Mouse (Mus musculus): ENCODE measurements at regions not wholly inside any gene's neighbourhood (a gene's known extent, or its start where the extent isn't known, plus 50 kb on each side); places are given as distances from the start of the nearest gene placed in this dataset.
"Not testable (repeated sequence)": the region's sequence is repeated elsewhere in the genome, so short reads cannot be mapped to it uniquely, and the experiment has no call there.

DNA sequence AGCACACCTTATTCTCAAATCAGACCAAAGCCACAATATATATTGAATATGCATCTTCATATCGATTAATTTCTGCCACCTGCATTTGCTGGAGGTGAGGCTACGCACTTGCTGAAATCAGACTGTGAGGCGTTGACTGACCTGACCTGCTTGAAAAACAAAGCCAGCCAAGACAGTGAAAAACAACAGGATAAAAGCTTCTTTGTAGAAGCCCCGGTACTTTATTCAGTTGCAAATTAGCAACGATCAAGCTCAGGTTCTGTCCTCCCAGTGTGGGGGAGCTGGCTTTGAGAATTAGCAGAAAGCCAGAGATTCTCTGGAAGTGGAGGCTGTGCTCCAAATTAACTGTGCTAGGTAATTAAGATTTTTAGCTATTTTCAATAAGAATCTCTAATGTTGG, 100.6 kb downstream of the Vmn2r79 start:
- Histone ChIP-seq H3K4me3 (replicated peaks) (no peak overlapping the region), H3K27me3 (replicated peaks) (no peaks in the 10 kb centered on the region), H3K4me2 (replicated peaks) (no peak overlapping the region), H3K27ac (no peak overlapping the region), H3K4me1 (replicated peaks) (no peaks in the 10 kb centered on the region), H3K9ac (no peak overlapping the region), H3K9me3 (no peaks in the 10 kb centered on the region), H3K36me3 (no peaks in the 10 kb centered on the region)
- ATAC-seq, result no peak
- WGBS, result 77% methylated on average over 5 of the region's 5 CpGs

DNA sequence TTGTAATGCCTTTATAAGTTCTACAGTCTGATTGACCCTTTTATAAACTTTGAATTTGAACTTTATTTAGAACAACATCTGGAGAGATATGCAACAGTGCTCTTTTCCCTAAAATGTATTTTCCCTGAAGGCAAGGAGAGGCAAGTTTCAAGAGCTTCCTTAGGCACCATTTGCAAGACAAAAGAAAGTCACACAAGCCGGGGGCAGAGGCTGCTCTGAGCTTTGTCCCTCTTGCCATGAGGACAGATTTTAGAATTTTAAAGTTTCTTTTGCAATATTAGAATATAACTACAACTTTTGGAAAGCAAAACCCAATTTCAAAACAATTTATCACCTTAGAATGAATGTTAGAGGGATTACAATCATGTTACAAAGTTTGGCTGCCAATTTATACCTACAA, 103.7 kb downstream of the Vmn2r79 start:
- 51% methylated on average over 1 of the region's 1 CpGs for WGBS

DNA sequence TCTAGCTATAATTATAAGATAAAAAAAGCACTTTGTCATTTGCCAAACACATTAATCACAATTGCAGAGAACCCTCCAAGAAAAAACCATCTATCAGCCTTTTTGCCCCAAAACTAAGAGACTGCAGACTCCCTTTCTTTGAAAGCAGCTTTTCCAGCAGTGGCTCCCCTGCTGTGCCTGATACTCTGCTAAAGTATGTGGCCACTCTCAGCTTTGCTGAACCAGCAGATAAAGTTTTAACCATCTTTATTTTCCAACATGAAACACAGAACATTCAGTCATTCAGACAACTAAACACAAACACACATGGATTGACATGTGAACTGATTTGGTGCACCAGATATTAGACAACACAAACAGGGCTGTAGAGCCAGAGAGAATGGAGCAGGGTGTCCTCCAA, 104.5 kb downstream of the Vmn2r79 start:
- ATAC-seq; H3K36me3 ChIP-seq; H3K4me3 ChIP-seq (replicated peaks); H3K27me3 ChIP-seq (replicated peaks); H3K4me2 ChIP-seq (replicated peaks); H3K27ac ChIP-seq; H3K4me1 ChIP-seq (replicated peaks); H3K9ac ChIP-seq; H3K9me3 ChIP-seq: not testable (repeated sequence)

More for the DNA sequence above, 103.7 kb downstream of the Vmn2r79 start:
- H3K9me3 ChIP-seq; H3K27ac ChIP-seq; H3K4me1 ChIP-seq (replicated peaks); ATAC-seq; H3K9ac ChIP-seq; H3K4me2 ChIP-seq (replicated peaks); H3K27me3 ChIP-seq (replicated peaks); H3K36me3 ChIP-seq; H3K4me3 ChIP-seq (replicated peaks): not testable (repeated sequence)

DNA sequence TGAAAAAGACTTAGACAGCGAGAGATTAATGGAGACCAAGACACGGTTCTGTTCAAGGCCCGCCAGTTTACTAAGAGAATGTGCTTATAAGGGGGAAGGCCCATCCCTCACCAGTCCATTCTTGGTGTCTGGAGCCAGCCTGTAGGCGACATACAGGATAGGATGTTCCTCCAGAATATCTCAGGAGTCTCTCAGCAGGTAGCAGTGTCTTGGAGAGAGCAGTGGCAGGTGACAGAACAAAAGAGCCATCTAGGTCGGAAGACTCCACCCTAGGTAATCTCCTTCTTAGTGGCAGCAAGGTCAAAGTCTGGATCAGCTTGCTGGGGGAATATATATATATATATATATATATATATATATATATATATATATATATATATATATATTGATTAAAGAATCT, 105.4 kb downstream of the Vmn2r79 start:
- not testable (repeated sequence) for H3K36me3 ChIP-seq; H3K4me1 ChIP-seq (replicated peaks); ATAC-seq; H3K27me3 ChIP-seq (replicated peaks); H3K9me3 ChIP-seq; H3K27ac ChIP-seq; H3K4me3 ChIP-seq (replicated peaks); H3K9ac ChIP-seq; H3K4me2 ChIP-seq (replicated peaks)
- WGBS, result 80% methylated on average over 5 of the region's 5 CpGs

DNA sequence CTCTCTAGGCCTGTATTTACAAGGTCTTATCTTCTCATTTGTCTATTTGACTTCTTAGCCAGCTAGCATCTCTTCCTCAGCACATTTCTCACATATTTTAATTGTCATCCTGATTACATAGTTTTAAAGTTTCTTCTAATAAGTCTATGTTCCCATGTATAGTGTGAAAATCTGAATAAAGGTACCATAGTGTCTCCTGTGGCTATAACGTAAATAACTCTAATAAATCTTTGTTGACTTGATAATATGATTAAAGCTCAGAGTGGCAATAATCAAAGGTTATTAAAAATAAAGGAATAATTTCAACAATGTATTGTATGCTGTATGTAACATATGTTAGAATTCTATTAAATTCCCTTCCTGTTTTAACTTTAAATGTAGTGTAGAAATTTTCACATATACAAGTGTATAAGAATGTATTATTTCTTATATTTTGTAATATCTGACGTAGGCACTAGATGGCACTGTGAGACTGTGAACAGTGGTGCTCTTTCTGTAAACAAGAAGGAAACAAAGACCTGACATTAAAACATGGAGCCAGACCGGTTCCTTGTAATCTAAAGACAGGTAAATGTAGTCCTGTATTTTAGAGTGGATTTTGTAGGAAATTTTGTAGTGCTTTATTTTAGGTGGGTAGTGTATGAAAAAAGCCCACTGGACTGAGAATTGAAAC, 114.5 kb downstream of the Vmn2r79 start:
- ATAC-seq, result no peak; the same call in 1 of the 2 replicates
- no peak overlapping the region for H3K4me2 ChIP-seq (replicated peaks)
- no peaks in the 10 kb centered on the region for H3K9me3 ChIP-seq
- no peaks in the 10 kb centered on the region for H3K4me1 ChIP-seq (replicated peaks)
- no peaks in the 10 kb centered on the region for H3K36me3 ChIP-seq
- no peak overlapping the region for H3K9ac ChIP-seq
- no peaks in the 10 kb centered on the region for H3K27me3 ChIP-seq (replicated peaks)
- WGBS, result 28% methylated on average over 3 of the region's 3 CpGs
- no peak overlapping the region for H3K4me3 ChIP-seq (replicated peaks)
- no peak overlapping the region for H3K27ac ChIP-seq

DNA sequence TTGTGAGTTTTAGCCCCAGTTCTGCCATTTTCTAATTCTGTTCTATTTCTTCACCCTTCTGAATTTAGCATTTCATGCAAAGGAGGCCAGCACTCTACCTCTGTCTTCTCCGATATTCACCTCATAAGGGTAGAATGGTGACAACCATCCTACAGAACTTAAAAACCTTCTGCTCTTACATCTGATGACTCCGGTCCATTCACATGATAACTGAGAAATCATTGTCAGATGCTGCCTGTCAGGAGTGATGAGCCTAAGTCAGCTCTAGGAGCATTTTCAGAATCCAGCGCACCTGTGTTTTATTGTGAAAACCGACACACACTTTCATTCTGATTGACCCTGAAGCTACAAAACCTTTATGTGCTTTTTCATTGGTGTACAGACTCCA, 115.1 kb downstream of the Vmn2r79 start:
- Histone ChIP-seq H3K9ac (no peak overlapping the region), H3K4me2 (replicated peaks) (no peak overlapping the region), H3K27me3 (replicated peaks) (no peaks in the 10 kb centered on the region), H3K27ac (no peak overlapping the region), H3K4me3 (replicated peaks) (no peak overlapping the region), H3K36me3 (no peaks in the 10 kb centered on the region), H3K9me3 (no peaks in the 10 kb centered on the region), H3K4me1 (replicated peaks) (no peaks in the 10 kb centered on the region)
- WGBS, result 77% methylated on average over 4 of the region's 4 CpGs
- ATAC-seq, result no peak

DNA sequence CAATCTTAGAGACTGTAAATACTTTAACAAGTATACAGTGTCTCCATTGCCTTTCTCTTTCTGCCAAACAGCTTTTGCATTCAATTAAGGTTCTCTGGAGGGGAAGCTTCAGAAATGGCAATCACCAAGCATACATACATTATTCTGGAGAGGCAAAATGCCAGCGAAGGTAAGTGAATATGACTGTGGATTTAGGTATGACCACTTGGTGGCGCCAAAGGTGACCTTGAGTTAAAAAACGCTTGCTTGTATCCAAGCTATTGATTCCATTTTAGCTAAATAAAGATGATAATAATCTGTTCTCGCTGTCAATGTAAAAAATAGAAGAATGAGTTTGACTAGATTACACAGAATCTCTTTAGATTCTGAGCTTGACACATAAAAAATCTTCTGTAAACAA, 117.7 kb downstream of the Vmn2r79 start:
- H3K27ac ChIP-seq, result no peak overlapping the region
- no peaks in the 10 kb centered on the region for H3K27me3 ChIP-seq (replicated peaks)
- 8% methylated on average over 4 of the region's 4 CpGs for WGBS
- no peaks in the 10 kb centered on the region for H3K36me3 ChIP-seq
- H3K9me3 ChIP-seq, result no peaks in the 10 kb centered on the region
- no peak overlapping the region for H3K4me2 ChIP-seq (replicated peaks)
- no peaks in the 10 kb centered on the region for H3K4me1 ChIP-seq (replicated peaks)
- no peak overlapping the region for H3K4me3 ChIP-seq (replicated peaks)
- no peak for ATAC-seq
- no peak overlapping the region for H3K9ac ChIP-seq

DNA sequence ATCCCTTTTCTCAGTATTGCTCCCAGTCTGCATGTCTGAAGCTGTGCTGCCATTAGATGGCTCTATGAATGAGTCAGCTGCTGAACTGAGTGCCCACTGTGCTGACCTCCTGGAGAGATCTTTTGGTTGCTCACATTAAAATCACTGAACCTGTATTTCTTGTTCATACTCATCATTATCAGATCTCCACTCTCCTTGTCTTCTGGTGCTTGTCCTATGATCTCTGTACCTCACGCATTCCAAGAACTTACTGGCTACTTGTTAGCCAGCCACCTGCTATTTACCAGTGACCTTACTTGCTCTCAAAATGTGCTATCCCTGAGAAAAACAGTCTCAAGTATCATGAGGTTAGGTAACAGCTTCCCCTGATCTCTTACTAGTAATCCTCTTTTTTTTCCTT, 123.4 kb upstream of the Nox4 start:
- Histone ChIP-seq H3K36me3 (no peaks in the 10 kb centered on the region), H3K4me1 (replicated peaks) (no peaks in the 10 kb centered on the region), H3K4me2 (replicated peaks) (no peak overlapping the region), H3K4me3 (replicated peaks) (no peak overlapping the region), H3K9ac (no peak overlapping the region), H3K27me3 (replicated peaks) (no peaks in the 10 kb centered on the region), H3K9me3 (no peaks in the 10 kb centered on the region), H3K27ac (no peak overlapping the region)
- ATAC-seq, result no peak
- WGBS, result 78% methylated on average over 1 of the region's 1 CpGs

DNA sequence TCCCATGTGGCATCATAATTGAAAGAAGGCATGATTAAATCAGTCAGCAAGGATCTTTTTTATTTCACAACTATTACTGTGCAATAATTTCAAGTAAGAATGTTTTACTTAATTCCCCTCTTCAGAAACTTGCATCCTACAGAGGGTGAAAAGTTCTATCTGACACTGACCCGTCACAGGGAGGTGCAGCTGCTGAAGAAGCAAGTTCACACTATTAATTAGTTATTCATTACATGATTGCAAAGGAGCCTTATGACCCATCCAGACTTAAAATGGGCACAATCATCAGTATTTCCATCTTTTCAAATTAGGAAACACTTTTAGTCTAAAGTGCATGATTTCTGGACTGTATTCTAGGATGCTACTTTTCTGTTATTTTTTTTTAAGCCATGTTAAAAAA, 100.0 kb upstream of the Nox4 start:
- Histone ChIP-seq H3K27me3 (replicated peaks) (no peaks in the 10 kb centered on the region), H3K36me3 (no peaks in the 10 kb centered on the region), H3K4me2 (replicated peaks) (no peak overlapping the region), H3K4me1 (replicated peaks) (no peaks in the 10 kb centered on the region), H3K4me3 (replicated peaks) (no peak overlapping the region), H3K27ac (no peak overlapping the region), H3K9me3 (no peaks in the 10 kb centered on the region), H3K9ac (no peak overlapping the region)
- 68% methylated on average over 1 of the region's 1 CpGs for WGBS
- ATAC-seq, result no peak

DNA sequence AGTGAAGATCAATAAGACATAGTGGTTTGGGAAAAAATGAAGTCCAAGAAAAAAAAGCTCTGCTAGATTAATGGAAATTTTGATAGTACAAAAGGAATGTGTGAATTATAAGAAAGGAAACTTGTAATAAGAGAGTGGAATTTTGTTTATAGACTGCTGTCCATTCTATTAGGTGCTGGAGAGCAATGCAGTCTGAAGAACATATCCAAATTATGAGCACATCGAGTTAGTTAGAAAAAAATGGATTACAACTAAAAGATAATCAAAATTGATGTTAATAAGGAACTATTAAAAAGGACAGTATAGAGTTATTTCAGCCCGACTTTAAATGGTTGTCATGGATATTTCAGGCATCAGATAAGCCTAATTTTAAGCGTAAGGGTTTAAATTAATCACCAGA, 98.2 kb upstream of the Nox4 start:
- Histone ChIP-seq H3K4me1 (replicated peaks) (no peaks in the 10 kb centered on the region), H3K27me3 (replicated peaks) (no peaks in the 10 kb centered on the region), H3K4me2 (replicated peaks) (no peak overlapping the region), H3K36me3 (no peaks in the 10 kb centered on the region), H3K9ac (no peak overlapping the region), H3K4me3 (replicated peaks) (no peak overlapping the region), H3K9me3 (no peaks in the 10 kb centered on the region), H3K27ac (no peak overlapping the region)
- WGBS, result 69% methylated on average over 3 of the region's 3 CpGs
- no peak for ATAC-seq

DNA sequence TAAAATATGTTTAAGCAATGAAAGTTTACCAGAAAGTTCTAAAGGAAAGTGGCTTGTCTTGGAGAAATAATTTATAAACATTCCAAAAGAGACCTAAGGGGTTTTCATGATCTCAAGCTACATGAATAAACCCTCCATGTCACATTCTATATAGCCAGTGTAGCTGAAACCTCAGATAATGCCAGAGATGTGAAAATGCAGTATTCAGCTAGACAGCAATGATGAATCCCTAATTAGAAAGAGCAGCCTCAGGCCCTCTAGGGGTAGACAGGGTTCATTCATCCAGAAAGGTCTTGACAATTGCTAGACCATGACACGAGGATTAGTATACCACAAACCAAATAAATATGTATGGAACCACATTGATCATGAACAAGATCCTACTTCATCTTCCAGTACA, 97.2 kb upstream of the Nox4 start:
- H3K9me3 ChIP-seq, result no peaks in the 10 kb centered on the region
- WGBS, result 65% methylated on average over 1 of the region's 1 CpGs

DNA sequence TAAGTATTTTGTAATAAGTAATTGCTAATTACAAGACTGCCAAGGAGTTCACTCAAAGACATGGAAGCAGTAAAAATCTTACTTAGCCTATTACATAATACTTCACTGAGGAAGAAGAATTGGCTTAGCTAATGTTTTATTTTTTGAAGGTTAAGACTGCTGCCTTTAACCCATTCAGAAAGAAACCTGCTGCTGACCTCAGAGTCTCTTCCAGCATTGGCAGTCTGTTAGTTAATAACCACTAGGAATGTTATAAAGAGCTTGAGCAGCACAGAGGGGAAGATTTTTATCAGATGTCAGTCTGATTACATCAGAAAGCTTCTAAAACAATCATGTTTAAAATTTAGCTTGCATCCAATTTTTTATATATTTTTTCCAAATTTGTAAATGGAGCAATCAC, 94.9 kb upstream of the Nox4 start:
- no peak overlapping the region for H3K27ac ChIP-seq
- no peak overlapping the region for H3K4me2 ChIP-seq (replicated peaks)
- H3K36me3 ChIP-seq, result no peaks in the 10 kb centered on the region
- no peaks in the 10 kb centered on the region for H3K27me3 ChIP-seq (replicated peaks)
- no peaks in the 10 kb centered on the region for H3K4me1 ChIP-seq (replicated peaks)
- no peak overlapping the region for H3K4me3 ChIP-seq (replicated peaks)
- no peak for ATAC-seq
- H3K9ac ChIP-seq, result no peak overlapping the region
- H3K9me3 ChIP-seq, result no peaks in the 10 kb centered on the region

More for the DNA sequence above, 97.2 kb upstream of the Nox4 start:
- H3K9ac ChIP-seq, result no peak overlapping the region
- no peak overlapping the region for H3K27ac ChIP-seq
- ATAC-seq, result no peak
- H3K4me3 ChIP-seq (replicated peaks), result no peak overlapping the region
- no peaks in the 10 kb centered on the region for H3K27me3 ChIP-seq (replicated peaks)
- no peak overlapping the region for H3K4me2 ChIP-seq (replicated peaks)
- H3K4me1 ChIP-seq (replicated peaks), result no peaks in the 10 kb centered on the region
- no peaks in the 10 kb centered on the region for H3K36me3 ChIP-seq

DNA sequence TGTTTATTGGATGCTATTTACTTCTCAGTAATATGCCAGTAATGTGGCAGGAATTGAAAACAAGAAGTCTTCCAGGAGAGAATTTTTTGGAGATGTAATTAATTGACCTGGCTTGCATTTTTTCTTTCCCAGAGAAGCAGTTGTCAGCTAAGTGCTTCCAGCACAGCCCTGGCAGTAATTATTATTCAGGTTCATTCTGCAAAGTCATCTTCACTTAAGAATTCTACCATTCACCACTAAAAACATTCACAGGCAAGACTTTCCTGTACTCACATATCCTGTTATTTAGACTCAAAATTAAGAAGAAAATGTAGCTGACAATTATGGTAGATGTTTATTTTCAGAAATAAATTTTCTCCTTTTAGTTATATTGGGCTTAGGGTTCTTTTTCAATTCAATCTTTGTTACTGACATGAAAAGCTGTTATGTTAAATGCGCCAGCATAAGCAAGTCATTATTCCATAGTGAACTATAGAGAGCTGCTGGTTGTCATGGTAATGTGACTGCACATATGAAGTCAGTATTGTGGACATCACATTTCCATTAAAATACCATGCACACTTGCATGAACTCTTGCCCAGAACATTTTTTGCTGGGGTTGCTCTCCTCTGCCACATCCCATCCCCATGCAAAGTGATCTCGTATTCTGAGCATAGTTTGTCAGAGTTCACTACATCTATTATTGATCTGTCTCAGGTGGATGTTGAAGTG, 59.3 kb upstream of the Nox4 start:
- 65% methylated on average over 2 of the region's 2 CpGs for WGBS
- no peak overlapping the region for H3K4me2 ChIP-seq (replicated peaks)
- H3K4me1 ChIP-seq (replicated peaks), result no peaks in the 10 kb centered on the region
- H3K4me3 ChIP-seq (replicated peaks), result no peak overlapping the region
- H3K9me3 ChIP-seq, result no peaks in the 10 kb centered on the region
- no peak for ATAC-seq
- H3K27me3 ChIP-seq (replicated peaks), result no peaks in the 10 kb centered on the region
- no peaks in the 10 kb centered on the region for H3K36me3 ChIP-seq
- H3K27ac ChIP-seq, result no peak overlapping the region
- no peak overlapping the region for H3K9ac ChIP-seq
